Mouse (Mus musculus) liver, adult 2 months (tissue): Measurements from ENCODE around the gene Bptf.

Experiments
- CTCF ChIP-seq: fragments of 200-500 bp; IDR thresholded peaks from 2 replicates; pipeline ENCODE4 v1.5.1; 2011; ENCODE audit warnings: low read depth, low read length, control low read depth
- POLR2A ChIP-seq: fragments of 200-500 bp; IDR thresholded peaks from 2 replicates; pipeline ENCODE4 v1.6.1; 2011; ENCODE audit warnings: low read length, control low read depth; ENCODE audit not compliant: insufficient read depth; ENCODE audit errors: extremely low read depth

GRCm38 (mm10) chr11:107005538-107005937 lies 126.4 kb downstream of the Bptf start:
- TF ChIP-seq CTCF (no peak), POLR2A (no peak)
